Mouse (Mus musculus) right cerebral cortex, adult 2 months (tissue): ENCODE results near the gene Cp.
"Not testable (repeated sequence)": the region's sequence is repeated elsewhere in the genome, so short reads cannot be mapped to it uniquely, and the experiment has no call there.

Source experiments
- DNase-seq, 2 experiments: peaks; one replicate each; pipeline ENCODE4 v3.0.0; 2021 to 2022; ENCODE audit warnings: low spot score in 2 of 2

Gene Cp

DNA sequence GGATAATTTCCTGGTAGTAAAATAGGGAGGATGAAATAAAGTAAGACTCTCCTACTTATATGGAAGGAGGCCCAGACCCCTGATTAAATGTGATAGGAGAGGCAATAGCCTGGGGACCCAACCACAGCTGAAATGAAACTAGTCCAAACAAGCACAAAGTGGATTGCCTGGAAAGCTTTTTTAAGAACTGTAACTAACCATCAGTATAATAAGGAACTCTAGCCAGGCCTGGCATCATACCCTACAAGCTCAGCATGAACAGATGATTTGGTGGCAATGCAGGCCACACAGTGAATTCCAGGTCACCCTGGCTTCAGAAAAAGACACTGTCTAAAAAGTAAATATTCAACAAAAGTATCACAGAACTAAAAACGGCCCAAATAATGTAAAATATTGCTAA, 48.8 kb downstream of the Cp start:
- no peak for DNase-seq

DNA sequence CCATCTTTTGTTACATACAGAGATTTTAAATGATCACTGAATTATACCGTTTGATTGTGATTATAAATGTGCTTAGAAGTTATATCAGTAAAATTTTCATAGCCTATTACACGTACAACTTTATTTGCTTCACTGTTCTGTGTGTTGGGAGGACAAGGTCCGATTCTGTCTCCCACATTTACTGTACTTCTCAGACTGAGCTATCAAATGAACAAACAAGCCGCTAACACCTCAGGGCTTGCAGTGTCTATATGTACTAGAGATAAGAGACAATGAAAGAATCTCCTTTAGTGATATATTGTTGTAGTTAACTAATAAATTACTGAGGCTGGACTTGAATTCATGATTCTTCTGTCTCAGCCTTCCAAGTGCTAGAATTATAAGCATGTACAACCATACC, 50.4 kb downstream of the Cp start:
- DNase-seq, result no peak

- no peak for DNase-seq
Observed at GRCm38 (mm10) chr3:20007759-20008158, 50.9 kb downstream of the Cp start.

- no peak for DNase-seq
Observed at GRCm38 (mm10) chr3:20010464-20010863, 53.6 kb downstream of the Cp start.

DNA sequence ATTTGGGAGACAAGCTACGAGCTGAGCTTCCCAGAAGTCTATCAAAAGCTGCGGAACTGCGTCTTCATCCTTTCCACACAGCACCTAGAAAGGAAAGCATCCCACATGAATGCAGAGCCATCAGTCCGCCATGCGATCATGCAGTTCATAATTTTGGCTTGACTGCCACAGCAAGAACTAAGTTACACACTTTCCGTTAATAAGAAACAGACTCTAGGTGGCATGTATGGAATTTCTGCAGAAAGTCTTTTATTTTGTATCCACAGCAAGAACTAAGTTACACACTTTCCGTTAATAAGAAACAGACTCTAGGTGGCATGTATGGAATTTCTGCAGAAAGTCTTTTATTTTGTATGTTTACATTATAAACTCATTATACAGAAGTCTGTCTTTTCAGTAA, 54.1 kb downstream of the Cp start:
- DNase-seq, result not testable (repeated sequence)

- DNase-seq, result no peak
Observed at GRCm38 (mm10) chr3:20014454-20014853, 57.6 kb downstream of the Cp start.

DNA sequence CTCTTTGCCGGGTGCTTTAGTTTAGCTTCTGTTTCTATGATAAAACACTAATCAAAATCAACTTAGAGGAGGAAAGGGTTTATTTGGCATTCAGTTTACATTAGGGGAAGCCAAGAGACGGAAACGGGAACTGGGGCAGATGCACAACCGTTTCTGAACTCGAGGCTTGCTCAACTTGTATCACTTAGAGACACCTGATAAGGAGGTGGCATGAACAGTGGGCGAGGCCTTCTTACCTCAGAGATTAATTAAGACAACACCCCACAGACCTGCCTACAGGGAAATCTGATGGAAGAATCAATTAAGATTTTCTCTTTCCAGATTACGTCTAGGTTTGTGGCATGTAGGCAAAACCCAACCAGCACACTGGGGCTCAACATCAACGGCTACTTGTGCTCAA, 61.2 kb downstream of the Cp start:
- DNase-seq, result no peak

DNA sequence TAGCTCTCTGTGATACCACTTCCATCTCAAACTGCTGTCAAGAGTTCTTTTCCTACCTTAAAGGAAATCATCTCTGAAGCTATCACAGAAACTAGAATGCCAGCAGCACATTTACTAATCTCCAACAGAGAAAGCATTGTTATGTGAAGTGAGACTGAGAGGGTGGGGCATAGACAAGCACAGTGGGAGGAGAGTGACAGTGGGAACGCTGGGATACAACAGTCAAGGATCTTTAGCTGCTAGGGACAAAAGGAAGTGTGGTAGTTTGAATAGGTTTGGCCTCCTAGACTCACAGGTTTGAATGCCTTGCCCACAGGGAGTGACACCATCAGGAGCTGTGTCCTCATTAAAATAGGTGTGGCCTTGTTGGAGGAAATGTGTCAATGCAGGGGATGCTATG, 67.0 kb downstream of the Cp start:
- DNase-seq, result no peak

- DNase-seq, result no peak
Observed at GRCm38 (mm10) chr3:20026481-20026880, 69.6 kb downstream of the Cp start.

DNA sequence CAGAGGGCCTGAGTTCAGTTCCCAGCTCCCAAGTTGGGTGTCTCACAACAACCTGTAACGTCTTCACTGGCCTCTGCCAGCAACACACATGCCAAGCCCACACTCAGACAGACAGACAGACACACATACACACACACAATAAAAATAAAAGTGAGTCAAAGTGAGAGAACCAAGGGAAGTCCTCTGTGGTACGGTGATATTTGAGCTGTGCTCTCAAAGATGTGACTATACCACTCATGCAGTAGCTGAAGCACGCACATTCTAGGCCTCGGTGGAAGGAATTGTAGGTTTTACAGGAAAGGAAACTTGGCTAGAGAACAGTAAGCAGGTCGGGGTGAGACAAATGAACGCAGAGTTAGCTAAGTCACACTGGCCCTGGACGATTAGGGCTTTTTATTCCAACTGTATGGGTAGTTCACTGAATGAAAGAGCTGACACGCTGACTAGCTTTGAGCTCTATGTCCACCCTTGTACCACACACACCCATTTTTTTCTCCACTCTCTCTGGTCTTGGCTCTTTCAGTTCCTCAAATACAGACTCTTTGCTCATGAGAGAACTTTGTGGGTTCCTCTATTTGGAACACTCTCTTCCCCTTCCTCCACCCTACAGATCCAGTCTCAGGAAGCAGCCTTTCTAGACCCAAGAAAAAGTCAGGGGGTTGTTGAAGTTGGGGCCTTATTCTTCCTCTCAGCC, 70.3 kb downstream of the Cp start:
- no peak for DNase-seq

DNA sequence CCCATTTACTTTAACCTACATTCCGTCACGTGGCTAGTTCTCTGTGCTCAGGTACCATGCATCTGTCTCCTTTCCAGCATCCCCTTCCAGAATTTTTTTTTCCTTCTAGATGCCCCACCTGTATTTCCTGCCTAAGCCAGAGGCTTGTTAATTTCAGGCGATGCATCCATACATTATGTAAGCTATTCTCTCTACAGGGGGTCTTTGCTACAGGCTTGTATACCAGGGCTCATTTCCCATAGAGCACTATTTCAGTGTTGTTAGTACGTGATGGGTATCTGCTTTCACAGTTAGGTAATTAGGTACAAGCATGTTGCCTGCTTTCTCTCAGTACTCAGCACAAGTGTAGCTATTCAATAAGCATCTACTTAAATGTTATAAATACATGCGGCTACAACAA, 70.9 kb downstream of the Cp start:
- no peak for DNase-seq

GRCm38 (mm10) chr3:20028640-20029039, 71.8 kb downstream of the Cp start:
- no peak for DNase-seq

DNA sequence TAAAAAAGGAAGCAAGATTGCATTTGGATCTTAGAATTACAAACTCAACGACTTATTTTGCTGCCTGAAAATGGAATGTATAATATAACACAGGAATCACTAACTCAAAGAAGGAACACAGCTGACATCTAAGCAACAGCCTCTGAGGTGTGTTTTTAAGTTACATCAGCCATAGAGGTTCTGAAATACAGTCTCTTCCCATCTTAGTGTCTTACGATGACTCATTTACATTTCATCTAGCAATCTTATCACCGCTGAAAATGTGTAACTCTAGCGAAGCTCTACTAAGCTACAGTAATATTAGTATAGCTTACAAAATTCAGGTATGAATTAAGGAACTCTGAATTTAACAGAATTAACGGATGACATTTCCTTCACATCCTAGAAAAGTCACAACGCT, 74.0 kb downstream of the Cp start:
- no peak for DNase-seq

DNA sequence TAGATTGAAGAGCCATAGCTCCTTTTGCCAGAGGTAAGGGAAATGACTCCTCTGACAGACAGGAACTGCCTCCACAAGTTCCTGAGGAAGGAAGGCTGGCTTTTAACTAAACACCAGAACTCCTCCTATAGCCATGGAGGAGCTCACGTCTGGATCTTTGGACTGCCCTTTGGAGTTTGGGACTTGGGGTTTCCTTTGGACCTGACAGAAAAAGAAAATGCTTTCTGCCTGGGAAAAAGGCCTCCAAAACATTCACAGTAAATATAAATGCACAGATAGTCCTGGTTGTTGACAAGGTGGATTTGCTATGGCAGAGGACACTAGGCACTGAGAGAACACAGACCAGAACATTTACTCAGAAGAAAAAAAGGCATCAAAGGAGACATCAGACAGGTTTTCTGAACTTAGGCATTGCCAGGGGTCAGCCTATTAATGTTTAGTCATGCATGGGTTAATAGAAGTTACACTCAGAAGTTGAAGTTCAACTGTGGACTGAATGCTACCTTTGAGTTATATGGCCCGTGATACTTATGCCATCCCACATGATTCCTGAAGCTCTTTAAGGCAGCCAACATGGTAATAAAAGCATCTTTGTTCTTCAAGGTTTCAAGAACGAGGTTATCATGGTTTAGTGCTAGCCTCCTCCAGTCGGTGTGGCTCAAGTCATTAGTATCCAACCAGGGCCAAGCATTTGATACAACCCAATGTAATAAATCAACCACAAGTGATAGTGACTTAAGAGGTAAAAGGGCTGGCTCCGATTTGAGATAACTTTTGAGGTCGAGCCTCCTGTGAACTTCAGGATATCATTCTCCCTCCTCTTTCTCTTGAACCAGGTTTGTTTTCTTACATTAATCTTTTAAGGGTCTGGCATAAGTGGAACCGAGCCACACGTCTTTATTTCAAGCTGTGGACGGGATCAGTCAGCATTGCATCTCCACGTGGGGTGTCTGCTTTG, 77.2 kb downstream of the Cp start:
- DNase-seq, result no peak

DNA sequence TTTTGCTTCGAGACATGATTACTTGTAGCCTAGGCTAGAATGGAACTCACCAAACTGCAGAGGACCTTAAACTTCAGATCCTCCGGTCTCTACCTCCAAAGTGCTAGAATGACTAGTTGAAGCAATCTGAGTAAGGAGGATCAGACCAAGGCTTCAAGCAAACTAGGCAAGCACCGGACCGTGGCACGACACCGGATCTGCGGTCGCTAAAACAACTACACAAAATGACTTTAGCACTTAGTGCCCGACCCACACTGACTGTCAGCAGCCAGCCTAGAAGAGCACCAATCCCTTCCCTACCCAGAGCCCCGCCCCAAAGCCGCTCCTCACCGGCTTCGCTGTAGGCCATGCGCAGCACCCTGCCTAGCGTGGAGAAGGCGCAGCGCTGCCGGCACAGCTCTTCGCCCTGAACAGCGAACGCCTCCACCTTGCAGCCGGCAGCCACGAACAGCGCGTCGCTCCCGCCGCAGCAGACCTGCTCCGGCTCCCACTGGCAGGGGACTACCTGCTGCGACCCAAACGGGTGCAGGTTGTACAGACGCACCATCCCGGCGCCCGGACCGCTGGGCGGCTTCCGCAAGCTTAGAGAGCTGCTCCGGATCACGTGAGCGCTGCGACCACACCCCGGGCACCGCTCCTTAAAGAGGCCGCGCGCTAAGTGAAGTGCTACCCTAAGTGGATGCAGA, 78.0 kb downstream of the Cp start, which contains the start of gene Hps3:
TSS of gene Hps3 (minus strand) at position 597 of the 686 bp plus-strand sequence.
- peak; percentile 85 to 92 for DNase-seq

GRCm38 (mm10) chr3:20036069-20036468, 79.2 kb downstream of the Cp start:
- DNase-seq, result no peak

- DNase-seq, result not testable (repeated sequence)
Observed at GRCm38 (mm10) chr3:20041461-20041860, 84.6 kb downstream of the Cp start.

DNA sequence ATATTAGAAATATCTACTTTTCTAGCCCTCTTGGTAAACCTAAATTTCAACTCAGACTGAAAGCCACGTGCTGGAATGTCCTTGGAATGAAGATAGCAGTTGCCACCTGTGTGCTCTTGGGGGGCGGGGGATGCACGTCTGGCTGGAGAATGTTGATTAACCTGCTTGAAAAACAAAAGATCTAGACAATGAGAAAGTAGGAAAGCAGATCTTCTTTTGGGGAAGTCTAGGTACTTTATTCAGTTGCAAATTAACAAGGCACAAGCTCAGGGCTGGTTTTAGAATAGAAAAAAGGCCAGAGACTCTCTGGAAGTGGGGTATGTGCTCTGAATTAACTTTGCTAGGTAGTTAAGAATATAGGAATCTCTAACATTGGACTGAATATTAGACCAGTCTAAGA, 87.9 kb downstream of the Cp start:
- not testable (repeated sequence) for DNase-seq

GRCm38 (mm10) chr3:20057306-20058196, 100.7 kb downstream of the Cp start, which contains the start of gene Hltf:
TSS of gene Hltf (plus strand) at chr3:20057811.
- DNase-seq, result peak; percentile 94 to 97

GRCm38 (mm10) chr3:20058197-20058541, 101.3 kb downstream of the Cp start:
- peak in 1 of 2 experiments; percentile 9 for DNase-seq
